9 mouse cellular contexts compared by ENCODE assay signal in genomic region chr9:63613569-63613968, GRCm38 (mm10). TPM values are rescaled to one million over a fixed set of nuclear protein-coding genes. Genes with fewer than 3 reads are reported as not detected.
DNase-seq lines count a peak whose midpoint lies in the region; ATAC-seq and TF ChIP-seq lines count a peak whose summit lies in the region.
"Had no signal": no experiment of that assay in that cellular context is flagged by ENCODE, and none has a peak within 500 bp of the region (broad histone marks: within the 10 kb centered on the region; RNA-seq: fewer than 3 reads in every experiment).

No protein-coding gene starts in this region.

- H3K4me2 ChIP-seq in forebrain, embryonic 16.5 days (ENCODE audit: low read length) = no peak overlapping the region; the same call in 1 of the 2 replicates
- H3K4me2 ChIP-seq in lung, postnatal 0 days (replicated peaks; ENCODE audit: low read depth, low read length) = peak overlapping the region; percentile 25; the same call in 1 of the 2 replicates
- H3K4me2 ChIP-seq in intestine, embryonic 15.5 days (replicated peaks) = peak overlapping the region; percentile 17; the same call in 1 of the 2 replicates

- peak overlapping the region; percentile 56 for H3K27ac ChIP-seq in forebrain, embryonic 10.5 days
- H3K27ac ChIP-seq in forebrain, embryonic 16.5 days (ENCODE audit: low read length) = no peak overlapping the region
- 0 out of 2 replicates have a peak overlapping the region, but pooled peaks have one; percentile 26 for H3K27ac ChIP-seq in lung, postnatal 0 days (ENCODE audit: low read length)
- H3K27ac ChIP-seq in intestine, embryonic 15.5 days = peak overlapping the region; percentile 22; the same call in 1 of the 2 replicates

- no peak for DNase-seq in forebrain, embryonic 10.5 days (ENCODE audit: extremely low spot score, low spot score)
- no peak for DNase-seq in lung, postnatal 0 days (ENCODE audit: low spot score)
- DNase-seq in lung, postnatal 14 days = no peak
- peak; percentile 27 for DNase-seq in retina, postnatal 7 days (ENCODE audit: low read depth, low spot score)
- DNase-seq in left cerebral cortex, postnatal 25 days (ENCODE audit: low spot score in 2 of 2) = no peak
- no peak for DNase-seq in left cerebral cortex, postnatal 36 days (ENCODE audit: low spot score in 2 of 2)

- H3K4me1 ChIP-seq in forebrain, embryonic 10.5 days = peaks cover 62% of the 10 kb centered on the region
- H3K4me1 ChIP-seq in forebrain, embryonic 16.5 days (replicated peaks; ENCODE audit: control insufficient read depth, insufficient read depth, low read length) = peaks cover 21% of the 10 kb centered on the region
- H3K4me1 ChIP-seq in lung, postnatal 0 days (ENCODE audit: insufficient read depth, low read depth, low read length) = peaks cover 19% of the 10 kb centered on the region
- peaks cover 28% of the 10 kb centered on the region for H3K4me1 ChIP-seq in intestine, embryonic 15.5 days (replicated peaks)

- no peak for ATAC-seq in forebrain, embryonic 16.5 days
- 0 out of 2 replicates have a peak, but pooled peaks have one; percentile 22 for ATAC-seq in lung, postnatal 0 days
- peak; percentile 60; the same call in 1 of the 2 replicates for ATAC-seq in intestine, embryonic 15.5 days

- intact Hi-C loops in left cerebral cortex, postnatal 25 days (cut with DNase I) = no loop called here
- intact Hi-C loops in left cerebral cortex, postnatal 36 days (cut with DNase I) = no loop called here

- TF ChIP-seq CTCF in lung, postnatal 0 days (IDR thresholded peaks at IDR 0.05) = no peak

- TF ChIP-seq EP300 in lung, postnatal 0 days (IDR thresholded peaks at IDR 0.05) = no peak

- H3K4me3 ChIP-seq in forebrain, embryonic 10.5 days = no peak overlapping the region
- no peak overlapping the region for H3K4me3 ChIP-seq in forebrain, embryonic 16.5 days (replicated peaks; ENCODE audit: low read length)
- H3K4me3 ChIP-seq in lung, postnatal 0 days (ENCODE audit: low read depth, low read length) = no peak overlapping the region
- no peak overlapping the region for H3K4me3 ChIP-seq in intestine, embryonic 15.5 days (replicated peaks)

- peaks cover 25% of the 10 kb centered on the region for H3K36me3 ChIP-seq in forebrain, embryonic 10.5 days (replicated peaks)
- H3K36me3 ChIP-seq in forebrain, embryonic 16.5 days (ENCODE audit: control insufficient read depth, insufficient read depth) = peaks cover 8% of the 10 kb centered on the region
- H3K36me3 ChIP-seq in lung, postnatal 0 days (ENCODE audit: insufficient read depth, low read length) = peaks cover 9% of the 10 kb centered on the region; the same call in 1 of the 2 replicates
- peaks cover 9% of the 10 kb centered on the region for H3K36me3 ChIP-seq in intestine, embryonic 15.5 days

- no peaks in the 10 kb centered on the region for H3K9me3 ChIP-seq in forebrain, embryonic 10.5 days
- H3K9me3 ChIP-seq in forebrain, embryonic 16.5 days (ENCODE audit: control insufficient read depth, low read length) = no peaks in the 10 kb centered on the region
- no peaks in the 10 kb centered on the region for H3K9me3 ChIP-seq in lung, postnatal 0 days (ENCODE audit: low read length)
- no peaks in the 10 kb centered on the region for H3K9me3 ChIP-seq in intestine, embryonic 15.5 days

- no peaks in the 10 kb centered on the region for H3K27me3 ChIP-seq in forebrain, embryonic 10.5 days (ENCODE audit: poor library complexity, severe bottlenecking)
- H3K27me3 ChIP-seq in forebrain, embryonic 16.5 days (replicated peaks; ENCODE audit: control insufficient read depth, insufficient read depth, low read length) = no peaks in the 10 kb centered on the region
- H3K27me3 ChIP-seq in lung, postnatal 0 days (replicated peaks; ENCODE audit: insufficient read depth, low read length) = no peaks in the 10 kb centered on the region
- H3K27me3 ChIP-seq in intestine, embryonic 15.5 days (replicated peaks) = no peaks in the 10 kb centered on the region

- 52% methylated on average over 1 of the region's 1 CpGs for WGBS in forebrain, embryonic 10.5 days
- WGBS in forebrain, embryonic 16.5 days = 30% methylated on average over 1 of the region's 1 CpGs
- 10% methylated on average over 1 of the region's 1 CpGs for WGBS in lung, postnatal 0 days
- 21% methylated on average over 1 of the region's 1 CpGs for WGBS in intestine, embryonic 15.5 days

- no peak overlapping the region; the same call in 1 of the 2 replicates for H3K9ac ChIP-seq in forebrain, embryonic 16.5 days (replicated peaks; ENCODE audit: low read depth, low read length)
- no peak overlapping the region for H3K9ac ChIP-seq in lung, postnatal 0 days (replicated peaks; ENCODE audit: low read depth)
- H3K9ac ChIP-seq in intestine, embryonic 15.5 days = no peak overlapping the region

RNA-seq across cellular contexts. Expression of gene Aagab, which starts 11.1 kb away (rescaled TPM):
- polyA plus RNA-seq in forebrain, embryonic 10.5 days (2016; fragmentation: Nextera tagmentation; extraction: Ambion mirVana) = 53.9 and 54.5 TPM in 2 replicates
- polyA plus RNA-seq in forebrain, embryonic 16.5 days (2015; fragmentation: Nextera tagmentation; extraction: Ambion mirVana) = 58.5 and 65.1 TPM in 2 replicates
- 17.0 and 20.5 TPM in 2 replicates for polyA plus RNA-seq in lung, postnatal 0 days (2015; fragmentation: Nextera tagmentation; extraction: Ambion mirVana)
- polyA plus RNA-seq in intestine, embryonic 15.5 days (2015; fragmentation: Nextera tagmentation; extraction: Ambion mirVana) = 27.2 and 28.2 TPM in 2 replicates
- 10 to 100 TPM; 51.2 to 51.3 TPM for total RNA-seq in left cerebral cortex, postnatal 25 days (2021)
- 10 to 100 TPM; 44.8 to 51.7 TPM for total RNA-seq in left cerebral cortex, postnatal 36 days (2021)

RNA-seq across cellular contexts. Expression of gene Iqch, which starts 11.3 kb away (rescaled TPM):
- 0.04 and 0.14 TPM in 2 replicates for polyA plus RNA-seq in forebrain, embryonic 10.5 days (2016; fragmentation: Nextera tagmentation; extraction: Ambion mirVana)
- polyA plus RNA-seq in forebrain, embryonic 16.5 days (2015; fragmentation: Nextera tagmentation; extraction: Ambion mirVana) = 0.10 and 0.24 TPM in 2 replicates
- 0.06 and 0.24 TPM in 2 replicates for polyA plus RNA-seq in lung, postnatal 0 days (2015; fragmentation: Nextera tagmentation; extraction: Ambion mirVana)
- polyA plus RNA-seq in intestine, embryonic 15.5 days (2015; fragmentation: Nextera tagmentation; extraction: Ambion mirVana) = 0.08 and 0.14 TPM in 2 replicates
- total RNA-seq in left cerebral cortex, postnatal 25 days (2021) = under 1 TPM in 1 of 2 experiments, not detected in 1; 0.14 TPM
- under 1 TPM in 1 of 2 experiments, not detected in 1; 0.14 TPM for total RNA-seq in left cerebral cortex, postnatal 36 days (2021)
- total RNA-seq: gastrocnemius, postnatal 4 days had no signal
